Mouse (Mus musculus): ENCODE measurements around the gene Tgm1.
A peak's percentile ranks its signal among the peaks of the same experiment; 100 is the strongest.

The Tgm1 gene

DNA sequence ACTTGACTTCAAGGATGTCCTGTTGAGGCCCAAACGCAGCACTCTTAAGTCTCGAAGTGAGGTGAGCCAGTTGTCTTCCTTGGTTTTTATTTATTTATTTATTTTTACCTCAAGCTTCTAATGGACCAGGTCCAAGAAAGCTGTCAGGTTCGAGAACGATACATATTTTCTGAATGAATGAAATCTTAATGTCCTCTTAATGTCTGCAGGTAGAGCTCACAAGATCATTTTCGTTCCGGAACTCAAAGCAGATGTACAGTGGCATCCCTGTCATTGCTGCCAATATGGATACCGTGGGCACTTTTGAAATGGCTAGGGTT, 41.0 kb downstream of the Tgm1 start:
- DNase-seq (ENCODE audit: low read depth, low spot score) = no peak

DNA sequence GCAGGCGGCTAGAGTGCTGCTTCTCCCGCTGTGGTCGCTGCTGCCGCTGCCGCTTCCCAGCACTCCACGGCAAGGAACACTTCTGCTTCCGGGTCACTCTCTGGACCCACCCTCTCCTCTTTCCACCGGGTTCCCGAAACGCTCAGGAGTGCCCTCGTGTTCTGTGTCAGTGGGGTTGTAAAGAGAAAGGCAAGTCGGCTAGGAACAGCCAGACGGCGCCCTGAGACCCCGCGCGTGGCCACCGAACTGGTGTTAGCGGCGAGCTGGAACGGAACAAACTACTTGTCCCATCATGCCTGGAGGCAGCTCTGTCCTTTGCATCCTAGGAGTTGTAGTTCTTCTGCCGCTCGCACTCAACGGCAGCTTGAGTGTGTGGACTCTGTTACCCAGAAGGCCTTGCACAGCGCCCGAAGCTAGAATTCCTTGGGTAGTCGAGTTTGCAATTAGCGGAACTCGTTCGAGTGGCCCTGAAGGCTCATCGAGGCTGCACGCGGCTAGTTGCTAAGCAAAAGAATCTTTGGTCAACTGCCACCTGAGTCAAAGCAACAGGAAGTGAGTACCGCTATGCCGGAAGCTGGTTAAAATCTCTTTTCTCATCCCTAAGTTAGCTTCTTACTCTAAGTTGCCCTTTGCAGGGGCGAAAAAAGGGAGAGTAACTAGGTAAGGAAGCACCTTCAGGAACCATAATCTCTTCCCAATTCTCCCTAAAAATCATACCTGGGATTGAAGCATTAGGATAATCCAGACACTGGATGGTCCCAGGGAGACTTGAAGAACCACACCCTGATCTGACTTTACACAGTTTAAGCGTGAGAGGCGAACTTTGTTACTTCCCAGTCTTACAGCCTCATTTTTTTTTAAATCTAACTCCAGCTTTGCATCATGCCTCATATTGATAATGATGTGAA, 41.6 kb downstream of the Tgm1 start, which contains the start of the genes Gmpr2 and Nedd8:
Gene Gmpr2 (plus strand): TSS at position 109 of the 908 bp plus-strand sequence.
Gene Nedd8 (minus strand): TSS at position 292 of the 908 bp plus-strand sequence.
- peak; percentile 95 for DNase-seq (ENCODE audit: low read depth, low spot score)

DNA sequence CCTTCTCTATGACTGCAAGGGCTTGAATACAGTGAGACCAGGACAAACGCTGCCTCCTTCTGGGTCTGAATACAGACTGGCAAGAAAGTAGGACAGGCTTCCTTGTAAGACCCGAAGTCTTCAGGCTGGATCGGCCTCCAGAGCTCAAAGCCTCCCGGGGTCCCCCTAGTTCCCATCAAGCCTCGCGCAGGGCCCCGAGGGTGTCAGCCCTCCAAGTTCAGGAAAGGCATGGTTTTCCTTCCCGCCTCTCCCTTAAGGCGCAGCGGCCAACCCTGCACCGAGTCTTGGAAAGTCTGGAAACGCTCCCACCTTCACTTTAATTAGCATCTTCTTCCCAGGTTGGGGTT, 42.3 kb downstream of the Tgm1 start:
- DNase-seq (ENCODE audit: low read depth, low spot score) = no peak

DNA sequence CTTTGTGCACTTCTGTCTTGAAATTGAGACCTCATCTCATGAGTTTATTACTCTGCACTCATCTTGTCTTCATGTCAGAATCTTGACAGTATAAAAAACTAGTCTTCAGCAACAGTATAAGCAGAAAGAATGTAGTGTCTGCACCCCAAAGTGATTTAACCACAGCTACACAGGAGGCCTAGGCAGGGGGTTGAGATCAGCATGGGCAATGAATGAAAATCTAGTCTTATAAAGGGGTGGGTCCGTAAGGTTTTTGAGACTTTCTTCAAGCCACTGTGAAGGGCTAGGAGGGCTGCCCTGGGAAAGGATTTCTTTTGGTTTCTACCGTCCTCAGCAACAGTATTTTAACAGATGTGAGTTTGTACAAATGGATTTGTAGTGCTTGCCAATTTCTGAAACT, 53.1 kb downstream of the Tgm1 start:
- no peak for DNase-seq (ENCODE audit: low read depth, low spot score)

DNA sequence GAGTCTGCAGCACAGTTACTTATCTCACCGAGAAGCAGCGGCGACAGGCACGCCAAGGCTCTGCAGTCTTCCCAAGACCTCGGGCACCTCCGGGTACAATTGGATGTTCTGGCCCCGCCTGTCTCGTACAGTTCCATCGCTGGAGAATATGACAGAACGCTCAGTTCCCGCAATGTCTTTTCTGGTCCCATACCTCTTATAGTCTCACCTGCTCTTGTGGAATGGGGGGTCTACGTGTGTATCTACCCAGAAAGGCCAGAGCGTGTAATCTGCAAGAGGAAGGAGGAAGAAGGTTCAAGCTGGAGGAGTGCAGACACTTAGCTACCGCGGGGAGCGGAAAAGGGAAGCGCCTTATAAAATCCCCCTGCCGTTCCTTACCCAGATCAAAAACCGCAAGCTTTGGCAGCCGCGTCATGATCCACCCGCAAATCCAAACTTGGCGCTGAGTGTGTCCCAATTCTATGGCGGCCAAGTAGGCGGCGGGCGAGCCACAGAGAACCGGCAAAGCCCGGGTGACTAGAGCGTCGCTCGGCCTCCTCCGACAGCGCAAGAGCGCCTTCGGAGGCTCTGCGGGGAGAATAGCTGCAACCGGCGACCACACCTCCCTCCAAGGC, 53.7 kb downstream of the Tgm1 start, which contains the start of gene Mdp1:
Gene Mdp1 (minus strand): TSS at position 549 of the 614 bp plus-strand sequence.
- peak; percentile 76 for DNase-seq (ENCODE audit: low read depth, low spot score)

DNA sequence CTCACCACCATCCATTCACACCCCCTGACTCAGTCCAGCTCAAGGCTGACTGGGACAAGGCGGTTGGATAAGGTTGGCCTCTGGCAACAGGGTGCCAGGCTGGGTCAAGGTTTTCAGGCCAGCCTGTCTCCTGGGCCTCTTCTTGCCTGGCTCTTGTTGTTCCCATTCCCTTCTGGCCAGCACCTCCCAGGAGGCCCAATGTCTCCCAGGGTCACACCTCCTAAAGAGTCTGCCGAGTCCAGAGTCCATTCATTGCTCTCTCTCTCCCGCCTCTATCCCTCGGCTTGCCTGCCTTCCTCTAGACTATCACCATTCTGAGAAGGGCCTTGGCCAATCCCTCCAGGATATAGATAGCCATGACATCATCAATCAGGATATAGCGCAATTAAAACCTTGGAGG, 55.7 kb downstream of the Tgm1 start:
- no peak for DNase-seq (ENCODE audit: low read depth, low spot score)

DNA sequence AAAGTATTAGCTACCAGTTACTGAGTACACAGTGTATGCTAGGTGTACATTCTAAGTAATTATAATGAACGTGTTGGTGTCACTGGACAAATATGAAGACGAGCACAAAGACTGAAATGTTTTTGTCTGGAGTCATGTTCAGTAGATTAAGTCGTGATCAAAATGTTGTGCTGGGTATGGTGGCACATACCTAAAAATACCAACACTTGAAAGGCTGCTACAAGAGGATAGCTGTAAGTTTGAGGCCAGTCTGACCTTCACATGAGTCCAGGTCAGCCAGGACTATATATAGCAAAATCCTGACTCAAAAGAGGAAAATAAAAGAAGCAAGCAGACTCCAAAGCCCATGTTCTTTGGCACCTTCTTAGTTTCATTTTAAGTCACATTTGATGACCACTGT, 56.8 kb downstream of the Tgm1 start:
- DNase-seq (ENCODE audit: low read depth, low spot score) = no peak

DNA sequence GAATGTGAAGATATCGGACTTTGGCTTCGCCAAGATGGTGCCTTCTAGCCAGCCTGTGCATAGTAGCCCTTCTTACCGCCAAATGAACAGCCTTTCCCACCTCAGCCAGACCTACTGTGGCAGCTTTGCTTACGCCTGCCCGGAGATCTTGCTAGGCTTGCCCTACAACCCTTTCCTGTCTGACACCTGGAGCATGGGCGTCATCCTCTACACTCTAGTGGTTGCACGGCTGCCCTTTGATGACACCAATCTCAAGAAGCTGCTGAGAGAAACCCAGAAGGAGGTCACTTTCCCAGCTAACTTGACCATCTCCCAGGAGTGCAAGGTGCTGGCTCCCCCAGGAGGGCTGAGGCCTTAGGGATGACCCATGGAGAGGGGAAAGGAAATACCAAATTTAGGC, 62.2 kb downstream of the Tgm1 start:
- no peak for DNase-seq (ENCODE audit: low read depth, low spot score)

All from brain, embryonic 18.5 days (tissue).